Mouse (Mus musculus) C3H10T1/2 (cell line): ENCODE results near the gene Pax6. TPM values are rescaled to one million over a fixed set of nuclear protein-coding genes. Genes with fewer than 3 reads are reported as not detected.

Source experiments
- polyA plus RNA-seq, 2 experiments: library from polyadenylated mRNA; unstranded; fragments of >200 nt; fragmentation: generic; extraction: Trizol; gene quantifications; one replicate each; pipeline ENCODE4 v1.2.1; 2012; ENCODE audit warnings: missing spikeins in 2 of 2

The Pax6 gene
- not detected for polyA plus RNA-seq

GRCm38 (mm10) chr2:105668271-105669270 lies at the start of gene Pax6:
Gene Pax6 (plus strand): TSS chr2:105668900.

Other genes with a start within 250 kb of the Pax6 start
- 1 to 10 TPM; 1.7 to 5.6 TPM for gene Elp4, start 235.7 kb downstream of the Pax6 start, polyA plus RNA-seq
- 10 to 100 TPM in 1 of 2 experiments, 1 to 10 TPM in 1; 7.6 to 31.0 TPM for gene Immp1l, start 235.7 kb downstream of the Pax6 start, polyA plus RNA-seq